Mouse (Mus musculus): ENCODE data around the gene Xrcc2. TPM values are rescaled to one million over a fixed set of nuclear protein-coding genes. Genes with fewer than 3 reads are reported as not detected.

The Xrcc2 gene
- 5.8 TPM for polyA plus RNA-seq (2017; shearing (Covaris generic))

DNA sequence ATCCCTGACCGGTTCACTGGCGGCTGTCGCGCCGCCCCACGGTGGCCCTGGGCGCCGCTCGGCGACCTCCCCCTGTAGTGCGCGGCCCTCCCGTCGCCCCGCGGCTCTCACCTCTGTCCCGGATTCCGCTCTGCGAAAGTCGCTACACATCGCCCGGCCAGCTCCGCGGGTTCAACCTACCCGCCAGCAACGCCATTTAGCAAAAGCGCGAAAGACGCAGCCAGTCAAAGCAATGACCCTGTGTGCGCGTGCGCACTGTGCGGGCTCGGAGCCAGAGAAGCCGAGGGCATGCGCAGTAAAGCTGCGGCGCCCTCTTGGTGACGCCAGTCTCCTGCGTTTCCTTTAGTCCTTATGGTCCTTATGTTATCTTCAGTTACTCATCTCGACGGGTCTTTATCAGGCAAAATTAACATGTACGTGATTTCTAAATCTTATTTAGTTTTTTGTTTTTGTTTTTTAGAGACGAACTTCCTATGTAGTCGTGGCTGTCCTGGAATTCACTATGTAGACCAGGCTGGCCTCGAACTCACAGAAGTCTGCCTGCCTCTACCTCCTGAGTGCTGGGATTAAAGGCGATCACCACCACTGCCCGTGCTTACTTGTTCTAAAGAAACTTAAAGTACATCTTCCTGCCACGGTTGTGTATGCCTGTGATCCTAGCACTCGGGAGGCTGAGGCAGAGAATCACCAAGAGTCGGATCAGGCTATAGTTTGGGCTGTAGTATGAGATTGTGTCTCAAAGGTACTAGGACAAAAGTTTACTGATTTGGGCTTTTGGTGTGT, at the start of gene Xrcc2:
TSS of gene Xrcc2 (minus strand) at position 259 of the 783 bp plus-strand sequence.

Other genes with a start within 250 kb of the Xrcc2 start
- 55.4 TPM for gene Kmt2c, start 207.0 kb downstream of the Xrcc2 start, polyA plus RNA-seq (2017; shearing (Covaris generic))
- 0.18 TPM for gene Cct8l1, start 189.8 kb downstream of the Xrcc2 start, polyA plus RNA-seq (2017; shearing (Covaris generic))
- 3.2 TPM for gene Actr3b, start 54.2 kb upstream of the Xrcc2 start, polyA plus RNA-seq (2017; shearing (Covaris generic))
- gene Gm21663, start 236.6 kb upstream of the Xrcc2 start, polyA plus RNA-seq (2017; shearing (Covaris generic)) = not detected
- not detected for gene Gm21671, start 248.6 kb upstream of the Xrcc2 start, polyA plus RNA-seq (2017; shearing (Covaris generic))

Measured in activated CD4-positive, CD25-positive, alpha-beta regulatory T cell, adult 9 weeks (primary cell).